Mouse (Mus musculus) common myeloid progenitor, adult 5-6 weeks (primary cell): ENCODE results near the gene Smarca2. TPM values are rescaled to one million over a fixed set of nuclear protein-coding genes. Genes with fewer than 3 reads are reported as not detected.
A peak's percentile ranks its signal among the peaks of the same experiment; 100 is the strongest.

Experiments used
- ATAC-seq: replicated peaks from 2 replicates; pipeline ENCODE4 v1.8.0; 2016; ENCODE audit warnings: low read depth, mild to moderate bottlenecking, moderate TSS enrichment, inconsistent platforms; ENCODE audit not compliant: poor library complexity, severe bottlenecking
- total RNA-seq: library from RNA; stranded (forward); fragments of 200-1000, 187-1606 nt; gene quantifications from 2 replicates; pipeline ENCODE4 v1.2.3, GENCODE M21; 2017

Gene Smarca2
- total RNA-seq = 104 and 109 TPM in 2 replicates

DNA sequence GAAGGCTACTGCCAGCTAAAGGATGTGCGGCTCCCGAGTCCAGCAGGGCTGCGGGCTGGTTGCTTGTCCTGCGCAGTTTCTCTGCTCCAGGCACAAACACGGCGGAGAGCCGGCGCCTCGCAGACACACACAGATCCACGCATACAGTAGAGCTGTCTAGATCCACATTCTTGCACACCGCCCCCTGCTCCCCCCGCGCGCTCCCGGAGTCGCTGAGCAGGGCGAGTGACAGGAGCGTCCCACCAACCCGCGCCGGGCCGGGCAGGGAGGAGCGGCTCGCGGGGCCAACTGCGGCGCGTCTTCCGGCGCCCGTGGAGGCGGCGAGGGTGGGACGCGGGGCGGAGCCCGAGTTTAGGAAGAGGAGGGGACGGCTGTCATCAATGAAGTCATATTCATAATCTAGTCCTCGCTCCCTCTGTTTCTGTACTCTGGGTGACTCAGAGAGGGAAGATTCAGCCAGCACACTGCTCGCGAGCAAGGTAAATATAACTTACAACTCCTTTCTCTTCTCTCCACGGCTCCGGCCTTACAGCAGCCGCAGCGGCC, at the start of gene Smarca2:
Smarca2 (plus strand) TSS at position 296 of the 546 bp plus-strand sequence.
- ATAC-seq = peak; percentile 76

DNA sequence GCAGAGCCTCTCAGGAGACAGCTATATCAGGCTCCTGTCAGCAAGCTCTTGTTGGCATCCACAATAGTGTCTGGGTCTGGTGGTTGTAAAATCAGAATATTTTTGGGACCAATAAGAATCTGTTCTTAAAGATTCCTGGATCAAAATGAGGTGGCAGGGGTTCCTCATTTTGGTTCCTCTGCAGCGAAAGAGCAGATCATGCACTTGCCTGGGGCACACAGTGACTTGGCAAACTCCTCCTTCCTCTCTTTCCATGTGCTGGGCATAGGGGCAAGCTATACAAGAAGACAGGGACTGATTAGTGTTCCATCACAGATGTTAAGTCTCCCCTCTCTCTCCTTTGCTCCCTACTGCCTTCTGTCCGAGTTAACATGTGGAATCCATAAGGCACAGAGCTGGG, 40.0 kb upstream of the Smarca2 start:
- ATAC-seq = peak; percentile 68

DNA sequence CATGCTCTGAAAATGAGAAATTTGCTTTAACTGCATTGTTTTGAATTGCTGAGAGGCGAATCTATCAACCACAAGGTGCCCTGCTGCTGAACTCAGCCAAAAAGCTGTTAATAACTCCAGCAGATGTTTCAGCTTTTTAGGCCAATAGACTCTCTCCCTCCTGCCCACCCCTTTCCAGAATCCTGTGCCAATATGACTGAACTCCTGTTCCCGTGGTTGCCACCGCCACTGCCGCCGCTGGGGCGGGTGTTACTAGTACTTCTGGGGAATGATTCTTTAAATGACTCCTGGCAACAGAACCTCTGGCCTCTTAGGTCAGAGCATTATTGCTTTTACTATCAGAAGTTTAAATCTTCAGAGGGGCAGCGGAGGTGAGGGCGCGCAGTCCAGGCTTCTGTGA, 38.7 kb upstream of the Smarca2 start:
- ATAC-seq = no peak

DNA sequence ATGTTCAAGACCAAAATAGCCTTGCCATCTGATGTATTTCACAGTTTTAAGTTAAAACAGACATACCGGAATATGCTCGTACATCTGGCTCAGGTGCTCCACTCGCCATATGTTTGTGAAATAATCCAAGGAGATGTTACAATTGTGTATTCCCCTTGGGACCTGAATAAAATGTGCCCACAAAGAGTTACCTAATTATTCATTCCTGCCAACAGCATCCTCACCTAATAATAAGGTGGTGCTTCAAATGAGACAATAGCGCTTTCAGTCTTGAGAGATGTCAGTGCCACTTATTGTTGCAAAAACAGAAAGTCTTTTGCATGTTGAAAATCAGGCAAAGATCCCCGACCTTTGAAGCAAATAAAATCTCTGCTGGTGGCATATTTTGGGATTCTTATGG, 36.6 kb upstream of the Smarca2 start:
- no peak for ATAC-seq

DNA sequence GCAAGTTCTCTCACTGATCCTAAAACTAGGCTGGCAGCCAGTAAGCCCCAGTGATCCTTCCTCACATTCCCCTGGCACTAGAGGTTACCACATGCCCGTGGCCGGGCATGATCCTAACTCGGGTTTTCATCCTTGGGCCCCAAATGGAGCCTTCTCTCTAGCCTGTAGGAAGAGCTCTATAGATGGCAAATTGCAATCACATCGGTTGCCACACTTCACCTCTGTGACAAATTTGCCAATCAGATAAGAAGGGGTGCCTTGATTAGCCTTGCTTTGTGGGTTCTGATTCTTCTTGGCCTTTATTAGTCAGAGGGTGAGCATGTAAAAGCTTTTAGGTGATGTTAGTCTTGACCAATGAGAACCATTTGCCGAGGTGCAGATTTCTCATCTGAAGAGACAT, 35.9 kb upstream of the Smarca2 start:
- no peak for ATAC-seq

DNA sequence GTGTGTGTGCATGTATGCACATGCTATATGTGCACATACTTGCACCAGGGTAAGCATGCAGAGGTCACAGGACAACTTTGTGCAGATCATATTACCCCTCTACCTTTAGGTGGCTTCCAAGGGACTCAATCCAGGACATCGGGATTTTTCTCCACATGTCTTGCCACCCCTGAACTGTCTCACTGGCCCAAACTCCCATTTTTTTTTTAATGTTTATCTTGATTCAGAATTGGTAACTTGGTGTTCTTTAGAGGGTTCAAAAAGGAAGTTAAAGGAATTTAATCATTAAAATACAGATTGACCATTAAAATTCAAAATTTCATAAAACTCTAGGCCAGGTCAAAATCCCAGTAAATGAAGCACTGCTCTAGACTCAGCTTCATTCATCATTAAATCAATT, 35.4 kb upstream of the Smarca2 start:
- ATAC-seq = no peak

DNA sequence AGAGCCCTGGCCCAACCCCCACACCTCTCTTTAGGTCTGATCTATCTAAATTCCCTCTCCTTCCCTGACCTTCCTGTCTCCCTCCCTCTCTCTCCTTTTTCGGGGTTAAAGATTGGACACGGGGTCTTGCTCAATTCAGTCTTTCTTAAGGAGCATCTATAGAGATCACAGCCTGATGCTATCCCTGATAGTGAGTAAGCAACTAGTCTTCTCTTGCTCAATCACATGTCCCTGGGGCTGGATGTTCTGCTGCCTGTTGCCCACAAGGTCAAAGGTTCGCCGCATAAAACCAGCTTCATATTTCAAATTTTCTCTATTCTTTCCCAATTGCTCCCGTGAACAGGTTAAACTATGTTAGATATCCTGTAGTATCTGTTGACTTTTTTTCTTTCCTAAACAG, 25.2 kb upstream of the Smarca2 start:
- ATAC-seq = no peak

DNA sequence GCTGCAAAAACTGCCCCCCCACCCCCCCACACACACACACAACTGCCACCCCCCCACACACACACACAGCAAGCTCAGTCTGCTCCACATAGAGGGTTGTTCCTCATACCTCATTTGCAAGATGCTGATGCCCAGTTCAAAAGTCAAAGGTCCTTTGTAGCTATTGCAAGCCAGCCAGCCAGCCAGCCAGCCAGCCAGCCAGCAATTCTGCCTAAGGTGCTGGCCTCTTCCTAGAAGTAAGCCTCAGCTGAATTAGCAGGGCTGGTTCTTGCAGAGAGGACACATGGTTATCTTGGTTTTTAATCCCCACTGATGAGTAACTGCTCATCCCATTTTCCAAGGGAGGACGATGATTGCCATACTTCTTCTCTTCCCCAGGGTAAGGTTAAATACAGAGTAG, 24.8 kb upstream of the Smarca2 start:
- no peak for ATAC-seq

DNA sequence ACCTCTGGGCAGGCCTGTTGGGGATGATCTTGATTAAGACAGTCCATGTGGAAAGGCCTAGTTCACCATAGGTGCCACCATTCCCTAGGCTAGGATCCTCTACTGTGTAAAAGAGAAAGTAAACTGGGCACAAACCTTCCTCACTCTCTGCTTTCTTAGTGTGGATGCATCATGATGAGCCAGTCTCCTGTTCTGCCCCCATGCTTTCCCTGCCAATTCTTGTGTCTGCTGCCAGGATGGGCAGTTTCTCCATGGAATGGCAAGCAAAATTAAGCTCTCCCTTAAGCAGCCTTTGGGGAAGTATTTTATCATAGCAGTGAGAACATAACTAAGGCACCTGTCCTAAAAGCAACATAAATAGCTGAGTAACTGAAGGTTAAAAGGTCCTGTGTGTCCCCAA, 10.2 kb upstream of the Smarca2 start:
- no peak for ATAC-seq

DNA sequence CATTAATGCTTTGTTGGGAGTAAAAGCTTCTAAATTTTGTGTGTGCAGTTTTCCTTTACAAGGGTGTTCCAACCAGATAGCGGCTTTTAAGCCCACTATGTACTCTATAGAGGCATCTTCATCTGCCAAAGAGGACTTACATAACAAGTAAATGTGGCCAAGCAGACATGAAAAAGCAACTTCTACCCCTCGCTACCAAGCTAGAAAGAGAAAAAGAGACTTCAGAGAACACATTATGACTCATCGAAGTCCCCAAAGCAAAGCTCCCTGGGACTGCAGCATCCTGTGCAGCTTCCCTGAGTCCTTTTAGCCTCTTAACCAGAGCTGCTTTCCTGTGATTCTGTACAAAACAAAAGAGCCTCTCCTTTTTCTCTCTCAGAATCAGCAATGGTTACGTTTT, 3.4 kb upstream of the Smarca2 start:
- no peak for ATAC-seq

DNA sequence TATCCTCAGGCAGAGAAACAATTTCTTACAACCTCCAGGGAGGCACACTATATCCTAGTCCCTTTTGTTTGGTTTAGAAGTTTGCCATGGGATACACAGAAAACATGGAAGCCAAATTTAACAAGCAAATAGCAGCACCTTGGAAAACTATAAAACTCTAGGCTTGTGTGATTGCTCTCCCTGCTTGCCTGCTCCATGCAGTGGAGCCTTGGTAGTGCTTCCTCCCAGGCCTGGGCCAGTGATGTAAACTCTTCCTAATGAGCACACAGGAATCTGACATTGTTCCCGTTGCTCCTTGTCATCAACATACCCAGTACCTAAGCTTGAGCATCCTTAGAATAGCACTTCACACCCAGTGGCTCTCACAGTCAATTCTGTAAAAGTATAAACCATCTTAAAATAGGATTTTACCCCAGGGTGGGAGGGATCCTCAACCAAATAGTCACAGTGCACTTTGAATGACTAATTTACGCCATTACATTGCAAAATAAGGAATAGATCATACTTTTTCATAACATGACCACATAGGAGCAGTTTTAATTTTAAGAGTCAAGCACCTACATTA, 1.5 kb upstream of the Smarca2 start:
- no peak for ATAC-seq

DNA sequence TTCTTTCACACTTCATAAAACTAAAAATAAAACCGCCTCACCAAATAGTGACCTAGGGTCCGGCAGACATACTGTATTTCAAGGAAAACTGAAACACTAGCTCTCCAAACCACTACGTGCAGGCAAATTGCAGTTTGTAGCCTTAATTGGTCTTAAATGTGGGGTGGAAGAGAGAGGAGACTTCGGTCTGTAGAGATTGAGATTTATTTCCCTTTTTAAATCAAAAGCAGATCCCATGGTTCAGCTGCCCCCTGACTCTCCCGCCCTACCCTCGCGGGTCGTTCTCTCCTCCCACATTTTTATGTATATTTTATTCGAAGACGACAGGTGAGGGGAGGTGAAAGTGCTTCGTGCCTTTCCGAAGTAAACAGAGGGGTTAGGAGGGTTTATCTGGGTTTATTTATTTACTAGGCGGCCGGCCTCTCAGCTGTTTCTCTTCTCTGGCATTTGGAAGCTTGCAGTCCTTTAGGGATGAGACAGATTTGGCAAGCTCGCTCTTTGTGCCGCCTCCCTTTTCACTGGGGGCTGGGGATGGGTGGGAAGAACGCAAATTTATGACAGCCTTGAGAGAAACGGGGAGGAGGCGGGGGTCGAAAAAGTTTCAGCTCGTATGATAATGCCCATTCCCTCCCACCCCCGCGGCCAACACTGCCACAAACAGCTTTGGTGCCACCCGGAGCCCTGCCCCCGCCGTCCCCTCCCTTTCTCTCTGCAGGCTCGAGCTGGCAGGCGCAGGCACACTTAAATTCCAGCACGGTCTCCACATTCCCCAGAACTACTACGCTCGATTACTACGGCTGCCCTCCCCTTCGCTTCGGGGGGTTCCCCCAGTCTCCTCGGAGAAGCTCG, 720 bp upstream of the Smarca2 start:
- peak; percentile 5; the same call in 1 of the 2 replicates for ATAC-seq

DNA sequence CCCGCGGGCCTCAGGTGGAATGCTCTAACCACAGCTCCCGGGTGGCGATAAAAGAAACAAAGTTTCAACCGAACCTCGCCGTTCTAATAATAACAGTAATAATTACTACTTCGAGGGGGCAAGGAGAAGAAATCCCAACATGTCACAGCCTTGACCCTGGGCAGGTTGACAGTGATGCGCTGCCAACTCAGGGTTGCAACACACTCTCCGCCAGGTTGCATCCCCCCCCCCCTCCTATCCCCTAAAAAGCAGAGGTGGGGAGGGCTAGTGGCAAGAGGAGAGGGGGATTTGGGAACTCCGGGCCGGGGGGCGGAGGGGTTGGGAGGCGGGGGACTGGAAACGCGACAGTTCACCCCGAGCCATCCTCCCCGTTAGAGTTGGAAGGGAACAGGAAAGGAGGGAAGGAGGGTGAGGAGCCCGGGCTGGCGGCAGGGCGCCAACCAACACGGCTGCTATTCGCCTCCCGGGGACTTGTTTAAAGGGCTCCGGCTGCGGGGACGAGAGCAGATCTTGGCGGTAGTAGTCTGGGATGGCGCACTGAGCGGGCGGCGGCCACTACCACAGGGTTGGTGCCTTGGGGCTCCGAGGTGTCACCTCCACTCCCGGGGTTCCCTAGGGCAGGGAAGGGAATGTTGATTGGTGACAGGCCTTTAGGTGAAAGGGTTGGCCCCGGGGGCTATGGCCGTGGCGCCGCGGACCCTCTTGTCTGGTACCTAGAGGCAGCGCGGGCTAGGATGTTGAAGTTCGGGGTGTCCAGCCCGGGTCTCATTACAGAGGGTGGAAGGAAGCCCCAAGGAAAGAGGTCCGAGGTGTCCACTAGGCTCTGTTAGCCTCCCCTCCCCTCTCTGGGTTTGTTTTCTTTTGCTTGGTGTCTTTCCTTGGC, 829 bp downstream of the Smarca2 start:
- no peak for ATAC-seq

DNA sequence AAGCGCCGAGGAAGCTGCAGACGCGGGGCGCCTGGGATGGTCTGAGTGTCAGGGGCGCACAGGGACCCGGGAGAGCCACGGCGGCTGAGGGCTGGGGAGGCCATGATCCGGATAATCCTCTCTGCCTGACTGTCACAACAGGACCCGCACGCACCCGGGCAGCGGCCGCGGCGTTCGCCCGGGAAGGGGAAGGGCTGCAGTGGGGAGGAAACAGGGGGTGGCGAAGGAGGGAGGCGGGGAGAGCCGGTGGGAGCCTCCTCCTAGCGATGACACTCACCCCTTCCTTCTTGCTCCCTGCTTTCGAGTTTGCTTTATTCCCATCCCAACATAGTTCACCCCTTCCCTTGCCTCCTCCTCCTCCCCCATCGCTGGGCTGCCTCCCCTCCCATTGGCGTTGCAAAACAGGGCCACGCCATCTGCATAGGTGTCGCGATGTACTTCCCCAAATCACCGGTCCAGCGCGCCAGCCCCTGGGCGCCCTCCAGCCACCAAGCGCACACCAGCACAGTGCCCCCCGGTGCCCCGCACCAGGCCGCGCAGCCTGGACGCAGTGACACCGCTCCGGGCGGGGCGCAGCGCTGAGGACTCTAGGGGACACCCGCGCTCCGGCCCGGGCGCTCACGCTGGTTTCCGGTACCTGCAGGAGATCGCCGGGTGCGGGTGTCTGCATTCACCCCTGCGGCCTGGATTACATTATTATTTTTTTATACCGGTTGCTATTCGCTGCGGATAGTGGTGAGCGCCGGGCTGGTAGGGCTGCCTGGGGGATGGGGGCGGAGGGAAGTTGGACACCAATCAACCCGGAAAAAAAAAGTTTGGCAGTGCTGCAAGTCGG, 1.7 kb downstream of the Smarca2 start:
- peak; percentile 34 for ATAC-seq

DNA sequence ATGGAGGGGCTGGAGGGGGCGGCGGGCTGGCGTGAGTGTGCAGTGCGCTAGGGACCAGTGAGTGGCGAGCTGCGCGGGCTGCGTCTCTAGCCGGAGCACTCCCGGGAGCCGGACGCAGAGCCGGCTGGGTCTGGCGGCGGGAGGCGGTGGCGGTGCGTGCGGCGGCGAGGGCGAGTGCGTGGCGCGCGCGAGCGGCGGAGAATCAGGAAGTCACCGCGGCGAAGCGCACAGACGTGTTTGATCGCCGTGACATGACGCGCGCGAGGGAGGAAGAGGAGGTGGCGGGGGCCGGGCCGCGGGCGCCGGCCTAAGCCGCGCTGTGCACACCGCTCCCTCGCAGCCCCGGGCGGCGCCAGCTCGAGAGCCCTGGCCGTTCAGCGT, 2.3 kb downstream of the Smarca2 start:
- ATAC-seq = peak; percentile 23

DNA sequence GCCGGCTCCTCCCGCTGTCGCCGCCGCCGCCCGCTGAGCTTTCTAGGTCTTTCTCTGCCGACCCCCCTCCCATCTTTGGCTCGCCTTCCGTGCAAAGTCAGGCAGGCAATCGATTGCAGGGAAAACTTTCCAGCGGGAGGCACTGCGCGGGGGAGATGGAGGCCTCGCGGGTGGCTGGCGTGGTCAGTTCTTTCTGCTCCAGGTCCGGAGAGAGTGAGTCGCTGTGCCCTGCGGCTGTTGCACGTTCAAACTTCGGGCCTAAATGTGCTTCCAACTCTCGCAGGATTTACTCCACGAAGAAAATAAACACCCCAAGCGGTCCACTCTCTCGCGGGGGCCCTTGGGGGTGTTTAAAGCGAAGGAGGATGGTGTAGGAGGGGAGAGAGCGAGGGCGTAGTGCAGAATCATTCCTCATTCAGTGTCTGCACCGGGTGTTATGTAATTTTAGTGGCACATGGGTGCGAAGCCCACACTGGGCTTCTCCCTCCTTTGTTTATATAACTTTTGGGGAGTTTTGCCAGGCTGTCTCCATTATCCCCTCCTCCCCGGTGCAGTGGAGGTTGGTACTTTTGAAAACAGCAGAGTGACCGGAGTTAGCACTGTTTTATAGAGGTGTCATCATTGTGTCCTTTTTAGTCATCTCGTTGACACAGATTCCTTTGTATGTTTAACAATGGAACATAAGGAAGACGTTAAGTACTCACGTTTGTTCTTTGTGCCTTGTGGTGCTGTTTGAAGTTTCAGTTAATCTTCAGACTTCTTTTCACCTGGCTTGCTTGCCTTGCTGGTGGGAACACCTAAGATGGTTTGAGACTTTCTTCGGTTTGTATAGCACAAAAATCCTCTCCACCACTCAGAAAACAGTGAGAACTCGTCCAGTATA, 2.9 kb downstream of the Smarca2 start:
- no peak for ATAC-seq

DNA sequence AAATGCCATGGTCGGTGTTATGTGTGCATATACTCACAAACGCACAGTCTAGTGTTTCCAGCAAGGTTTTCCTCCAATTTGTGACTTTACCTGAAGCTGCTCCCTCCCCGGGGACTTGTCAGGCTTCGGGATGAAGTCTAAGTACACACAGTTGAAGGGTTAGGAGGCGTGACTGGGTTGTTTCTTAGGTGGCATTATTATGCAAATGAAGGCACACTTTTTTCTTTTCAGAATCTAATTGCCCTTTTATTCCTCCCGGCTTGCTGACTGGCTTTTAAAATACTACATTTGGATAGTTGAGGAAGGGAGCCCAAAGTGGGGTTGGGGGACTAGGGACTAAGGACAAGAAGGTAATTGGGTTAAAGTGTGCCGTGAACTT, 3.6 kb downstream of the Smarca2 start:
- ATAC-seq = no peak

DNA sequence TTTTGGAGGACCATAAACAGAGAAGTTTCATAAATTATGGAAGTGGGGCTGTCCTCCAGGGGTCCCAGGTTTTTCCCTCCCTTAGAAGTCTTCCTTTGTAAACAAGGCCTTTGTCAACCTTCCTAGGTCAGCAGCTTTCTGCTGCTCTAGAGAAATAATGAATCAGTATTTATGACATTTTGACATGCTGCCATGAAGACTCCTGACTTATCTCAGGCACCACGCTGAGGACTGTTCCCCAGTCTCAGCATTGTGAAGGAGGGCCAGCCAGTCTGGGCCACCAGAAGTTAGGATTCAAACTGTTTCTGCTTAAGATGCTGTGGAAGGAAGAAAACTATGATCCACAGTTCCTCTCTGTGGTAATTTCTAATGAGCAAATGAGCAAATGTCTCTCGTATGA, 4.8 kb downstream of the Smarca2 start:
- no peak for ATAC-seq

DNA sequence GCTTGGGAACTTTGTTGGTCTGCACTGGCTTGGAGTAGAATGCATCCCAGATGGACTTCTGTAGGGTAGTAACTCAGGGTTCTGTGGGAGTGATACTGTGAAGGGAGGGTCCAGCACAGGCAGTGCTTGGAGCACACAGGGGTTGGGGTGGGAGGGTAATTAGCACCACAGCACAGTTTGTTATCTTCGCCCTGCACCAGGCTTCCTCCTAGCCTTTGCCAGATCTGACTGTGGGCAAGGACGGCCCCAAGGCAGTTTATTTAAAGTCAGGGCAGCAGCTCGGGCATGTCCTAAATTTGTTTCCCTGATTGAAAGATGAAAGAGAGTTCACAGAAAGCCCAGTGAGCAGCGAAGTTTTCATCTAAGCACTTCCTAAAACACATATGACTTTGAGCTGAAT, 8.1 kb downstream of the Smarca2 start:
- peak; percentile 89 for ATAC-seq
